Mouse (Mus musculus): Measurements from ENCODE around the gene Mrtfb.

GRCm38 (mm10) chr16:13212781-13213180 is 43.5 kb upstream of the Mrtfb start:
- TF ChIP-seq CTCF (IDR thresholded peaks at IDR 0.05; ENCODE audit: extremely low read depth, insufficient read depth, low read length) (no peak), POLR2A (IDR thresholded peaks at IDR 0.05; ENCODE audit: extremely low read depth, insufficient read depth, low read length) (no peak)

Measured in cortical plate, adult 2 months (tissue).